ENCODE assay signal across 20 mouse cellular contexts in genomic region chr7:128166391-128166790, GRCm38 (mm10). TPM values are rescaled to one million over a fixed set of nuclear protein-coding genes. Genes with fewer than 3 reads are reported as not detected.
"Had no signal": no experiment of that assay in that cellular context is flagged by ENCODE, and none has a peak within 500 bp of the region (broad histone marks: within the 10 kb centered on the region; RNA-seq: fewer than 3 reads in every experiment).

No protein-coding gene starts in this region.

- DNase-seq: kidney, adult 9 months; kidney, postnatal 14 days; kidney, postnatal 4 days; liver; lung, adult 18-20 months; lung, postnatal 10 days; lung, postnatal 36 days; midbrain, embryonic 14.5 days; thymus, adult 2 months; thymus, postnatal 14 days; thymus, postnatal 4 days had no signal

- ATAC-seq: liver, embryonic 12.5 days had no signal

RNA-seq across cellular contexts. Expression of gene Itgad, which starts 12.2 kb away (rescaled TPM):
- polyA plus RNA-seq: kidney, embryonic 16.5 days; limb, embryonic 10.5 days; limb, embryonic 13.5 days; liver, embryonic 12.5 days; midbrain, embryonic 14.5 days; midbrain, postnatal 0 days; neural tube, embryonic 11.5 days; neural tube, embryonic 14.5 days; stomach, embryonic 14.5 days had no signal

RNA-seq across cellular contexts. Expression of gene Itgax, which starts 37.0 kb away (rescaled TPM):
- polyA plus RNA-seq: limb, embryonic 10.5 days; limb, embryonic 13.5 days; midbrain, embryonic 10.5 days; midbrain, postnatal 0 days; neural tube, embryonic 11.5 days; stomach, embryonic 14.5 days had no signal

RNA-seq across cellular contexts. Expression of gene Cox6a2, which starts 39.8 kb away (rescaled TPM):
- polyA plus RNA-seq: midbrain, embryonic 10.5 days; midbrain, embryonic 14.5 days; stomach, embryonic 14.5 days had no signal
